Mouse (Mus musculus) liver, adult 2 months (tissue): ENCODE results near the gene Podn.

Experiments used
- CTCF ChIP-seq: fragments of 200-500 bp; IDR thresholded peaks from 2 replicates; pipeline ENCODE4 v1.5.1; 2011; ENCODE audit warnings: low read depth, low read length, control low read depth
- POLR2A ChIP-seq: fragments of 200-500 bp; IDR thresholded peaks from 2 replicates; pipeline ENCODE4 v1.6.1; 2011; ENCODE audit warnings: low read length, control low read depth; ENCODE audit not compliant: insufficient read depth; ENCODE audit errors: extremely low read depth

DNA sequence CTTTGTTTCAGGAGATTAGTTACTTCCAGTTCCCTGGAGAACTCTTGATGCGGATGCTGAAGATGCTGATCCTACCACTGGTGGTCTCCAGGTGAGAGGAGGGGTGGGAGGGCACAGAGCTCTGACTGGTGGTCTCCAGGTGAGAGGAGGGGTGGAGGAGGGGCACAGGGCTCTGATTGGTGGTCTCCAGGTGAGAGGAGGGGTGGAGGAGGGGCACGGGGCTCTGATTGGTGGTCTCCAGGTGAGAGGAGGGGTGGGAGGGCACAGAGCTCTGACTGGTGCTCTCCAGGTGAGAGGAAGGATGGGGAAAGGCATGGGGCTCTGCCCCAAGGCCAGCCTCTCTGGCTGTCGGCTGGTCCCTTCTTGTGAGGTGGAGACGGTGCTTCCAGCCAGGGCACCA lies 118.7 kb downstream of the Podn start:
- TF ChIP-seq CTCF, result no peak
- no peak for TF ChIP-seq POLR2A
